ENCODE assay signal across 16 mouse cellular contexts in genomic region chr10:80415566-80415965, GRCm38 (mm10). TPM values are rescaled to one million over a fixed set of nuclear protein-coding genes. Genes with fewer than 3 reads are reported as not detected.
"Had no signal": no experiment of that assay in that cellular context is flagged by ENCODE, and none has a peak within 500 bp of the region (broad histone marks: within the 10 kb centered on the region; RNA-seq: fewer than 3 reads in every experiment).

No protein-coding gene starts in this region.

- DNase-seq: kidney, adult 8-10 months; kidney, postnatal 25 days; layer of hippocampus, adult 9-11 months; lung, postnatal 14 days; right cerebral cortex, postnatal 4 days; spleen, adult 18-20 months; thymus, adult 18-20 months; thymus, postnatal 14 days had no signal

- H3K9me3 ChIP-seq: limb, embryonic 15.5 days; lung, embryonic 15.5 days; midbrain, embryonic 15.5 days; neural tube, embryonic 12.5 days had no signal

- H3K27me3 ChIP-seq: limb, embryonic 15.5 days; lung, embryonic 15.5 days; midbrain, embryonic 15.5 days; neural tube, embryonic 12.5 days had no signal

- H3K4me2 ChIP-seq: limb, embryonic 15.5 days; lung, embryonic 15.5 days; midbrain, embryonic 15.5 days; neural tube, embryonic 12.5 days had no signal

- H3K27ac ChIP-seq: limb, embryonic 15.5 days; lung, embryonic 15.5 days; macrophage; midbrain, embryonic 15.5 days; neural tube, embryonic 12.5 days had no signal

- H3K4me3 ChIP-seq: limb, embryonic 15.5 days; lung, embryonic 15.5 days; midbrain, embryonic 15.5 days; neural tube, embryonic 12.5 days had no signal

- H3K9ac ChIP-seq: limb, embryonic 15.5 days; lung, embryonic 15.5 days; midbrain, embryonic 15.5 days; neural tube, embryonic 12.5 days had no signal

- ATAC-seq: intestine, postnatal 0 days; midbrain, embryonic 15.5 days had no signal

RNA-seq across cellular contexts. Expression of gene Plk5, which starts 59.3 kb away (rescaled TPM):
- total RNA-seq: monocyte, adult 5-6 weeks; neutrophil, adult 5-6 weeks had no signal
- polyA plus RNA-seq: macrophage had no signal
